Mouse (Mus musculus): ENCODE results near the gene Mblac1. TPM values are rescaled to one million over a fixed set of nuclear protein-coding genes. Genes with fewer than 3 reads are reported as not detected.

Mblac1 gene
- total and polyA plus RNA-seq, 3 experiments: 0.17 to 1.4 (median 0.41) TPM

- TF ChIP-seq MYC (IDR thresholded peaks at IDR 0.05; ENCODE audit: low read depth, low read length): no peak
- TF ChIP-seq HCFC1 (IDR thresholded peaks at IDR 0.05; ENCODE audit: low read depth, low read length): no peak
- no peak for TF ChIP-seq BHLHE40 (IDR thresholded peaks at IDR 0.05; ENCODE audit: low read depth, low read length)
- no peak for TF ChIP-seq E2F4 (IDR thresholded peaks at IDR 0.05; ENCODE audit: insufficient replicate concordance, low read depth, low read length)
- TF ChIP-seq NRF1 (IDR thresholded peaks at IDR 0.05; ENCODE audit: low read depth, low read length): no peak
- no peak for TF ChIP-seq MAX (IDR thresholded peaks at IDR 0.05; ENCODE audit: low read length)
- TF ChIP-seq MAFK (IDR thresholded peaks at IDR 0.05; ENCODE audit: insufficient replicate concordance, low read length): no peak
- Histone ChIP-seq H3K79me2 (replicated peaks; ENCODE audit: control insufficient read depth, extremely low read depth, insufficient read depth, poor library complexity, severe bottlenecking) (no peaks in the 10 kb centered on the region), H3K4me3 (replicated peaks in 1 of 3; ENCODE audit: low read depth in 2 of 3, low read length in 2 of 3, poor library complexity in 1 of 3) (no peak overlapping the region), H3K9me3 (replicated peaks; ENCODE audit: low read length) (no peaks in the 10 kb centered on the region), H3K4me1 (ENCODE audit: control insufficient read depth in 1 of 2, insufficient read depth in 2 of 2) (peaks cover 0 to 5% of the 10 kb centered on the region in 2 experiments; a peak in 2 of 4 replicates), H3K36me3 (replicated peaks in 1 of 2; ENCODE audit: control insufficient read depth in 1 of 2, insufficient read depth in 1 of 2, low read length in 1 of 2) (no peaks in the 10 kb centered on the region), H3K27me3 (replicated peaks) (no peaks in the 10 kb centered on the region), H3K9ac (ENCODE audit: insufficient read depth, low read depth) (no peak overlapping the region), H3K27ac (ENCODE audit: insufficient read depth, low read depth) (no peak overlapping the region), H3K4me2 (ENCODE audit: insufficient read depth, low read depth, poor library complexity, severe bottlenecking) (no peak overlapping the region)
- dilution Hi-C loops (cut with MboI; ENCODE audit: extremely low pct_ligation_motif_present, extremely low pct_unique_long_range_greater_than_20kb, low sequenced_read_pairs): no loop called here
- DNase-seq (ENCODE audit: extremely low read depth): no peak
- in situ Hi-C loops (cut with MboI; ENCODE audit: low pct_ligation_motif_present, low pct_unique_long_range_greater_than_20kb, low sequenced_read_pairs): loop anchor here (25.0 kb wide), 1 partner anchor 433 kb away; no protein-coding TSS in a partner anchor
Measured at GRCm38 (mm10) chr5:138229511-138229910, 35.4 kb downstream of the Mblac1 start.

- no peak for DNase-seq (ENCODE audit: extremely low read depth)
- Histone ChIP-seq H3K27me3 (replicated peaks) (peaks cover 2% of the 10 kb centered on the region), H3K9ac (ENCODE audit: insufficient read depth, low read depth) (no peak overlapping the region), H3K4me2 (ENCODE audit: insufficient read depth, low read depth, poor library complexity, severe bottlenecking) (no peak overlapping the region), H3K27ac (ENCODE audit: insufficient read depth, low read depth) (no peak overlapping the region), H3K9me3 (replicated peaks; ENCODE audit: low read length) (no peaks in the 10 kb centered on the region), H3K36me3 (replicated peaks in 1 of 2; ENCODE audit: control insufficient read depth in 1 of 2, insufficient read depth in 1 of 2, low read length in 1 of 2) (no peaks in the 10 kb centered on the region), H3K79me2 (replicated peaks; ENCODE audit: control insufficient read depth, extremely low read depth, insufficient read depth, poor library complexity, severe bottlenecking) (no peaks in the 10 kb centered on the region), H3K4me3 (replicated peaks in 1 of 3; ENCODE audit: low read depth in 2 of 3, low read length in 2 of 3, poor library complexity in 1 of 3) (no peak overlapping the region), H3K4me1 (ENCODE audit: control insufficient read depth in 1 of 2, insufficient read depth in 2 of 2) (no peaks in the 10 kb centered on the region)
- TF ChIP-seq ZNF384 (IDR thresholded peaks at IDR 0.05; ENCODE audit: low read depth, low read length) (no peak), USF2 (conservative IDR thresholded peaks at IDR 0.05; ENCODE audit: low read depth, low read length) (no peak), CHD1 (IDR thresholded peaks at IDR 0.05; ENCODE audit: low read depth, low read length) (no peak), EP300 (IDR thresholded peaks at IDR 0.05; ENCODE audit: low read length) (no peak), TBP (conservative IDR thresholded peaks at IDR 0.05; ENCODE audit: low read depth, low read length) (no peak), ZC3H11A (IDR thresholded peaks at IDR 0.05; ENCODE audit: low read depth, low read length) (no peak), BHLHE40 (IDR thresholded peaks at IDR 0.05; ENCODE audit: low read depth, low read length) (no peak), NRF1 (IDR thresholded peaks at IDR 0.05; ENCODE audit: low read depth, low read length) (no peak), PAX5 (IDR thresholded peaks at IDR 0.05; ENCODE audit: low read length) (no peak), USF1 (IDR thresholded peaks at IDR 0.05; ENCODE audit: low read depth, low read length) (no peak), NELFE (IDR thresholded peaks at IDR 0.05; ENCODE audit: low read depth, low read length) (no peak), SIN3A (IDR thresholded peaks at IDR 0.05; ENCODE audit: low read length) (no peak), JUND (conservative IDR thresholded peaks at IDR 0.05; ENCODE audit: low read depth, low read length) (no peak)
- dilution Hi-C loops (cut with MboI; ENCODE audit: extremely low pct_ligation_motif_present, extremely low pct_unique_long_range_greater_than_20kb, low sequenced_read_pairs): no loop called here
- in situ Hi-C loops (cut with MboI; ENCODE audit: low pct_ligation_motif_present, low pct_unique_long_range_greater_than_20kb, low sequenced_read_pairs): loop anchor here (25.0 kb wide), 1 partner anchor 429 kb away; no protein-coding TSS in a partner anchor
Measured at GRCm38 (mm10) chr5:138233778-138234177, 39.7 kb downstream of the Mblac1 start.
